Mouse (Mus musculus): Measurements from ENCODE around the gene Ints11.

DNA sequence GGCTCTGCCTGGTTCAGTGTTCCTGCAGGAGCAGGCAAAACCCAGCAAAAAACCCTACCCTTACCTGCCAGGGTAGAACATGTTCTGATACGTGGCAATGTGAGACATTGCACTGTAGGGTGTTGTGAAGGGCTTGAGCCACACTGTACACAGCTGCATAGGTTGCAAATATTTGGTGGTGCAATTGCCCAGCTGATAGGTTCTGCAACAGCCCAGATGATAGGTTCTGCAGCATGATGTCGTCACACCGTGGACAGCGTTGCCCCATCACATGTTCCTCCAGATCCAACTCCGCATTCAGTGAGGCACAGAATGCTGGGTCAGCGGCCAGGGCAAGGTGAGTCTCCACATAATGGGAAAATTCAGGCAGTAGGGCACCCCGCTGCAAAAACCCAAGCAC, 7.6 kb upstream of the Ints11 start:
- TF ChIP-seq CTCF (IDR thresholded peaks at IDR 0.05; ENCODE audit: insufficient read depth, low read depth, low read length), result no peak
- TF ChIP-seq POLR2A (IDR thresholded peaks at IDR 0.05; ENCODE audit: insufficient read depth, low read depth, low read length), result no peak

All from olfactory bulb, adult 2 months (tissue).